Mouse (Mus musculus): ENCODE results near the gene Ccdc144b.
A peak's percentile ranks its signal among the peaks of the same experiment; 100 is the strongest.

Gene Ccdc144b

GRCm38 (mm10) chr3:36029993-36030392 is 23.4 kb downstream of the Ccdc144b start:
- no peak for DNase-seq (ENCODE audit: low spot score in 2 of 2)

GRCm38 (mm10) chr3:36025732-36026131 is 27.6 kb downstream of the Ccdc144b start:
- DNase-seq (ENCODE audit: low spot score in 2 of 2) = no peak

- DNase-seq (ENCODE audit: low spot score in 2 of 2) = no peak
Observed at GRCm38 (mm10) chr3:36011239-36011638, 42.1 kb downstream of the Ccdc144b start.

GRCm38 (mm10) chr3:36008411-36009154 is 44.8 kb downstream of the Ccdc144b start:
- no peak for DNase-seq (ENCODE audit: low spot score in 2 of 2)

GRCm38 (mm10) chr3:36004028-36004895 is 49.1 kb downstream of the Ccdc144b start:
- no peak for DNase-seq (ENCODE audit: low spot score in 2 of 2)

GRCm38 (mm10) chr3:36000275-36001239 is 52.8 kb downstream of the Ccdc144b start, which contains the start of gene Mccc1:
Gene Mccc1 (minus strand): TSS chr3:36000678.
- DNase-seq (ENCODE audit: low spot score in 2 of 2) = peak; percentile 84 to 93

GRCm38 (mm10) chr3:35994552-35995531 is 58.5 kb downstream of the Ccdc144b start:
- DNase-seq (ENCODE audit: low spot score in 2 of 2) = no peak

GRCm38 (mm10) chr3:35990715-35991114 is 62.6 kb downstream of the Ccdc144b start:
- DNase-seq (ENCODE audit: low spot score in 2 of 2) = no peak

GRCm38 (mm10) chr3:35988031-35988430 is 65.3 kb downstream of the Ccdc144b start:
- no peak for DNase-seq (ENCODE audit: low spot score in 2 of 2)

- DNase-seq (ENCODE audit: low spot score in 2 of 2) = no peak
Observed at GRCm38 (mm10) chr3:35986266-35986665, 67.1 kb downstream of the Ccdc144b start.

GRCm38 (mm10) chr3:35973551-35973950 is 79.8 kb downstream of the Ccdc144b start:
- DNase-seq (ENCODE audit: low spot score in 2 of 2) = peak; percentile 16 to 67

- peak in 1 of 2 experiments; percentile 52 for DNase-seq (ENCODE audit: low spot score in 2 of 2)
Observed at GRCm38 (mm10) chr3:35972985-35973384, 80.4 kb downstream of the Ccdc144b start.

GRCm38 (mm10) chr3:35971149-35971548 is 82.2 kb downstream of the Ccdc144b start:
- no peak for DNase-seq (ENCODE audit: low spot score in 2 of 2)

GRCm38 (mm10) chr3:35970441-35970840 is 82.9 kb downstream of the Ccdc144b start:
- no peak for DNase-seq (ENCODE audit: low spot score in 2 of 2)

- DNase-seq (ENCODE audit: low spot score in 2 of 2) = no peak
Observed at GRCm38 (mm10) chr3:35967366-35967921, 85.9 kb downstream of the Ccdc144b start.

- DNase-seq (ENCODE audit: low spot score in 2 of 2) = no peak
Observed at GRCm38 (mm10) chr3:35966493-35966892, 86.9 kb downstream of the Ccdc144b start.

GRCm38 (mm10) chr3:35964928-35965327 is 88.4 kb downstream of the Ccdc144b start:
- DNase-seq (ENCODE audit: low spot score in 2 of 2) = no peak

GRCm38 (mm10) chr3:35963921-35964320 is 89.4 kb downstream of the Ccdc144b start:
- no peak for DNase-seq (ENCODE audit: low spot score in 2 of 2)

- no peak for DNase-seq (ENCODE audit: low spot score in 2 of 2)
Observed at GRCm38 (mm10) chr3:35963401-35963800, 89.9 kb downstream of the Ccdc144b start.

GRCm38 (mm10) chr3:35962967-35963366 is 90.4 kb downstream of the Ccdc144b start:
- peak in 1 of 2 experiments; percentile 32 for DNase-seq (ENCODE audit: low spot score in 2 of 2)

Measured in spleen, postnatal 10 days (tissue).